Mouse (Mus musculus): ENCODE measurements around the gene Gm21983.

Gm21983 gene

GRCm38 (mm10) chr7:27180837-27181695 lies at the start of gene Gm21983, which contains the start of gene Mia:
Gm21983 (minus strand) TSS chr7:27181086.
Mia (minus strand) TSS chr7:27181157.
- DNase-seq (ENCODE audit: extremely low spot score) = no peak

GRCm38 (mm10) chr7:27228865-27229264 lies 48.0 kb upstream of the Gm21983 start:
- DNase-seq (ENCODE audit: extremely low spot score) = no peak

GRCm38 (mm10) chr7:27228281-27228821 lies 47.5 kb upstream of the Gm21983 start, which contains the start of gene Itpkc:
Itpkc (minus strand) TSS chr7:27228661.
- DNase-seq (ENCODE audit: extremely low spot score) = peak; percentile 95

- no peak for DNase-seq (ENCODE audit: extremely low spot score)
Measured at GRCm38 (mm10) chr7:27227676-27228075, 46.8 kb upstream of the Gm21983 start.

GRCm38 (mm10) chr7:27227276-27227675 lies 46.4 kb upstream of the Gm21983 start:
- DNase-seq (ENCODE audit: extremely low spot score) = no peak

- no peak for DNase-seq (ENCODE audit: extremely low spot score)
Measured at GRCm38 (mm10) chr7:27224877-27225575, 44.1 kb upstream of the Gm21983 start.

GRCm38 (mm10) chr7:27222538-27222937 lies 41.7 kb upstream of the Gm21983 start:
- no peak for DNase-seq (ENCODE audit: extremely low spot score)

GRCm38 (mm10) chr7:27221939-27222338 lies 41.1 kb upstream of the Gm21983 start:
- DNase-seq (ENCODE audit: extremely low spot score) = no peak

GRCm38 (mm10) chr7:27219937-27220336 lies 39.1 kb upstream of the Gm21983 start:
- DNase-seq (ENCODE audit: extremely low spot score) = no peak

- DNase-seq (ENCODE audit: extremely low spot score) = no peak
Measured at GRCm38 (mm10) chr7:27218586-27218985, 37.7 kb upstream of the Gm21983 start.

GRCm38 (mm10) chr7:27212626-27213025 lies 31.7 kb upstream of the Gm21983 start:
- no peak for DNase-seq (ENCODE audit: extremely low spot score)

GRCm38 (mm10) chr7:27203730-27204449 lies 23.0 kb upstream of the Gm21983 start:
- no peak for DNase-seq (ENCODE audit: extremely low spot score)

- no peak for DNase-seq (ENCODE audit: extremely low spot score)
Measured at GRCm38 (mm10) chr7:27198779-27199178, 17.9 kb upstream of the Gm21983 start.

GRCm38 (mm10) chr7:27198355-27198754 lies 17.5 kb upstream of the Gm21983 start:
- DNase-seq (ENCODE audit: extremely low spot score) = no peak

- DNase-seq (ENCODE audit: extremely low spot score) = no peak
Measured at GRCm38 (mm10) chr7:27197634-27198033, 16.7 kb upstream of the Gm21983 start.

GRCm38 (mm10) chr7:27197136-27197535 lies 16.2 kb upstream of the Gm21983 start:
- no peak for DNase-seq (ENCODE audit: extremely low spot score)

- DNase-seq (ENCODE audit: extremely low spot score) = peak; percentile 92
Measured at GRCm38 (mm10) chr7:27195681-27196611, 15.1 kb upstream of the Gm21983 start, which contains the start of the genes BC024978 and Snrpa. BC024978 (plus strand) TSS chr7:27195781. Snrpa (minus strand) TSS chr7:27196271.

GRCm38 (mm10) chr7:27193731-27194130 lies 12.8 kb upstream of the Gm21983 start:
- no peak for DNase-seq (ENCODE audit: extremely low spot score)

GRCm38 (mm10) chr7:27192434-27192833 lies 11.5 kb upstream of the Gm21983 start:
- DNase-seq (ENCODE audit: extremely low spot score) = no peak

GRCm38 (mm10) chr7:27189271-27189931 lies 8.5 kb upstream of the Gm21983 start:
- DNase-seq (ENCODE audit: extremely low spot score) = no peak
